Mouse (Mus musculus): Measurements from ENCODE around the gene Slamf6. TPM values are rescaled to one million over a fixed set of nuclear protein-coding genes. Genes with fewer than 3 reads are reported as not detected.

Slamf6 gene
- total and polyA plus RNA-seq, 3 experiments: 0.01 TPM; not detected in 2

GRCm38 (mm10) chr1:171963613-171964012, 46.3 kb downstream of the Slamf6 start:
- 0 out of 4 replicates have a peak, but pooled peaks cover 0 to 4% of the 10 kb centered on the region in 2 experiments for H3K4me1 ChIP-seq (ENCODE audit: control insufficient read depth in 1 of 2, insufficient read depth in 2 of 2, low read length in 2 of 2)
- no peaks in the 10 kb centered on the region for H3K79me2 ChIP-seq (ENCODE audit: control insufficient read depth, insufficient read depth, low read length, poor library complexity)
- no peak overlapping the region for H3K27ac ChIP-seq (ENCODE audit: control insufficient read depth, low read depth, low read length)
- TF ChIP-seq GATA1 (IDR thresholded peaks at IDR 0.05; ENCODE audit: low read depth, low read length): no peak
- TF ChIP-seq UBTF (IDR thresholded peaks at IDR 0.05; ENCODE audit: borderline replicate concordance, insufficient read depth, low read depth, low read length): no peak
- TF ChIP-seq NRF1 (IDR thresholded peaks at IDR 0.05; ENCODE audit: insufficient read depth, low read depth, low read length, poor library complexity, severe bottlenecking): no peak
- no peak for TF ChIP-seq MAFK (IDR thresholded peaks at IDR 0.05; ENCODE audit: borderline replicate concordance, low read depth, low read length)
- TF ChIP-seq MYB (IDR thresholded peaks at IDR 0.05; ENCODE audit: low read depth, low read length): no peak
- TF ChIP-seq GABPA (IDR thresholded peaks at IDR 0.05; ENCODE audit: low read depth, low read length): no peak
- no peak for DNase-seq (ENCODE audit: low read depth, low spot score)
- H3K9ac ChIP-seq (ENCODE audit: control insufficient read depth, low read depth, low read length, poor library complexity, severe bottlenecking): no peak overlapping the region
- H3K4me3 ChIP-seq (ENCODE audit: control insufficient read depth in 1 of 2, insufficient read depth in 1 of 2, low read depth in 2 of 2, low read length in 2 of 2): no peak overlapping the region
- no peaks in the 10 kb centered on the region for H3K36me3 ChIP-seq (ENCODE audit: control insufficient read depth in 1 of 2, insufficient read depth in 2 of 2, low read length in 2 of 2)
- no peaks in the 10 kb centered on the region for H3K9me3 ChIP-seq (replicated peaks; ENCODE audit: insufficient read depth, low read length)
- no peaks in the 10 kb centered on the region; a peak in 2 of 4 replicates for H3K27me3 ChIP-seq (ENCODE audit: control insufficient read depth in 1 of 2, insufficient read depth in 2 of 2, low read length in 2 of 2)

GRCm38 (mm10) chr1:171966054-171966790, 48.9 kb downstream of the Slamf6 start:
- Histone ChIP-seq H3K4me1 (ENCODE audit: control insufficient read depth in 1 of 2, insufficient read depth in 2 of 2, low read length in 2 of 2) (0 out of 4 replicates have a peak, but pooled peaks cover 0 to 4% of the 10 kb centered on the region in 2 experiments), H3K36me3 (ENCODE audit: control insufficient read depth in 1 of 2, insufficient read depth in 2 of 2, low read length in 2 of 2) (no peaks in the 10 kb centered on the region), H3K9ac (ENCODE audit: control insufficient read depth, low read depth, low read length, poor library complexity, severe bottlenecking) (no peak overlapping the region), H3K4me3 (ENCODE audit: control insufficient read depth in 1 of 2, insufficient read depth in 1 of 2, low read depth in 2 of 2, low read length in 2 of 2) (no peak overlapping the region), H3K9me3 (replicated peaks; ENCODE audit: insufficient read depth, low read length) (no peaks in the 10 kb centered on the region), H3K27ac (ENCODE audit: control insufficient read depth, low read depth, low read length) (no peak overlapping the region), H3K27me3 (ENCODE audit: control insufficient read depth in 1 of 2, insufficient read depth in 2 of 2, low read length in 2 of 2) (no peaks in the 10 kb centered on the region; a peak in 2 of 4 replicates), H3K79me2 (ENCODE audit: control insufficient read depth, insufficient read depth, low read length, poor library complexity) (no peaks in the 10 kb centered on the region)
- TF ChIP-seq BHLHE40 (IDR thresholded peaks at IDR 0.05; ENCODE audit: borderline replicate concordance, low read depth, low read length) (no peak), MAFK (IDR thresholded peaks at IDR 0.05; ENCODE audit: borderline replicate concordance, low read depth, low read length) (no peak)
- no peak for DNase-seq (ENCODE audit: low read depth, low spot score)

- no peak for DNase-seq (ENCODE audit: low read depth, low spot score)
- Histone ChIP-seq H3K27ac (ENCODE audit: control insufficient read depth, low read depth, low read length) (no peak overlapping the region), H3K9me3 (replicated peaks; ENCODE audit: insufficient read depth, low read length) (no peaks in the 10 kb centered on the region), H3K79me2 (ENCODE audit: control insufficient read depth, insufficient read depth, low read length, poor library complexity) (no peaks in the 10 kb centered on the region), H3K36me3 (ENCODE audit: control insufficient read depth in 1 of 2, insufficient read depth in 2 of 2, low read length in 2 of 2) (no peaks in the 10 kb centered on the region), H3K4me3 (ENCODE audit: control insufficient read depth in 1 of 2, insufficient read depth in 1 of 2, low read depth in 2 of 2, low read length in 2 of 2) (no peak overlapping the region), H3K9ac (ENCODE audit: control insufficient read depth, low read depth, low read length, poor library complexity, severe bottlenecking) (no peak overlapping the region), H3K27me3 (ENCODE audit: control insufficient read depth in 1 of 2, insufficient read depth in 2 of 2, low read length in 2 of 2) (no peaks in the 10 kb centered on the region), H3K4me1 (ENCODE audit: control insufficient read depth in 1 of 2, insufficient read depth in 2 of 2, low read length in 2 of 2) (0 out of 4 replicates have a peak, but pooled peaks cover 0 to 4% of the 10 kb centered on the region in 2 experiments)
- TF ChIP-seq GABPA (IDR thresholded peaks at IDR 0.05; ENCODE audit: low read depth, low read length) (no peak), ZNF384 (IDR thresholded peaks at IDR 0.05; ENCODE audit: low read depth, low read length) (no peak), USF2 (IDR thresholded peaks at IDR 0.05; ENCODE audit: borderline replicate concordance in 1 of 2, insufficient read depth in 1 of 2, low read depth in 1 of 2, low read length in 2 of 2) (no peak), CTCF (IDR thresholded peaks at IDR 0.05 in 2 of 3, conservative IDR thresholded peaks at IDR 0.05 in 1 of 3; ENCODE audit: control insufficient read depth in 1 of 3, insufficient read depth in 1 of 3, low read depth in 2 of 3, low read length in 3 of 3, poor library complexity in 1 of 3, severe bottlenecking in 1 of 3) (no peak), KAT2A (conservative IDR thresholded peaks at IDR 0.05; ENCODE audit: low read depth, low read length) (no peak), JUND (IDR thresholded peaks at IDR 0.05; ENCODE audit: low read depth, low read length) (no peak), TAL1 (IDR thresholded peaks at IDR 0.05; ENCODE audit: low read length) (no peak), CHD1 (IDR thresholded peaks at IDR 0.05; ENCODE audit: low read depth, low read length) (no peak), UBTF (IDR thresholded peaks at IDR 0.05; ENCODE audit: borderline replicate concordance, insufficient read depth, low read depth, low read length) (no peak), NRF1 (IDR thresholded peaks at IDR 0.05; ENCODE audit: insufficient read depth, low read depth, low read length, poor library complexity, severe bottlenecking) (no peak), MAZ (IDR thresholded peaks at IDR 0.05; ENCODE audit: low read depth, low read length) (no peak), SIN3A (IDR thresholded peaks at IDR 0.05; ENCODE audit: low read length) (no peak), NELFE (IDR thresholded peaks at IDR 0.05; ENCODE audit: low read depth, low read length) (no peak), HCFC1 (IDR thresholded peaks at IDR 0.05; ENCODE audit: low read depth, low read length) (no peak), MAX (IDR thresholded peaks at IDR 0.05; ENCODE audit: low read length) (no peak), SMC3 (IDR thresholded peaks at IDR 0.05; ENCODE audit: low read depth, low read length) (no peak), ZKSCAN1 (IDR thresholded peaks at IDR 0.05; ENCODE audit: low read depth, low read length) (no peak)
Measured at GRCm38 (mm10) chr1:171969221-171969620, 51.9 kb downstream of the Slamf6 start.

Data from MEL (cell line).